Mouse (Mus musculus): Measurements from ENCODE around the gene Fhod1.

DNA sequence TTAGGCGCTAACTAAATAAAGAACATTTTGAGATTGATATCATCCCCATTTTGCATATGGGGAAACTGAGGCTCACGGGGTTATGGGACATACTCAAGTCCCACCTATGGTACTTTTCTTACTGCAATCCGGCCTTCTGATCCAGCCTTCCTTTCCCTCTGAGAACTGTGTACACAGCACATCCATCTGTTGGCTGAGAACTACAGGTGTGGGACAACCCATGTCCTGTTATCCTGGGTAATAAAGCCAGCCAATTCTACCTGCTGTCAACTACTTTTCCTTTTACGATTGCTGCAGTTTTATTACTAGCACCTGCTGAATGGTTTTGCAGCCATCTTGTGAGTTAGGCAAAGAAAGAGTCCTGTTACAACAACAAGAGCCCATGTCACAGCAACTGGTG lies 6.8 kb upstream of the Fhod1 start:
- no peak for TF ChIP-seq CTCF (IDR thresholded peaks at IDR 0.05; ENCODE audit: low read depth, low read length)
- TF ChIP-seq TAL1 (conservative IDR thresholded peaks at IDR 0.05; ENCODE audit: low read depth, low read length), result no peak
- TF ChIP-seq GATA1 (IDR thresholded peaks at IDR 0.05; ENCODE audit: borderline replicate concordance, low read length), result no peak
- no peak for TF ChIP-seq POLR2AphosphoS5 (IDR thresholded peaks at IDR 0.05; ENCODE audit: insufficient replicate concordance, low read depth, low read length)

Measured in G1E (cell line).